Mouse (Mus musculus): ENCODE measurements around the gene Cpne9. TPM values are rescaled to one million over a fixed set of nuclear protein-coding genes. Genes with fewer than 3 reads are reported as not detected.

The Cpne9 gene
- polyA plus RNA-seq, 1 experiment from 2014 or later, result 0.06 TPM

DNA sequence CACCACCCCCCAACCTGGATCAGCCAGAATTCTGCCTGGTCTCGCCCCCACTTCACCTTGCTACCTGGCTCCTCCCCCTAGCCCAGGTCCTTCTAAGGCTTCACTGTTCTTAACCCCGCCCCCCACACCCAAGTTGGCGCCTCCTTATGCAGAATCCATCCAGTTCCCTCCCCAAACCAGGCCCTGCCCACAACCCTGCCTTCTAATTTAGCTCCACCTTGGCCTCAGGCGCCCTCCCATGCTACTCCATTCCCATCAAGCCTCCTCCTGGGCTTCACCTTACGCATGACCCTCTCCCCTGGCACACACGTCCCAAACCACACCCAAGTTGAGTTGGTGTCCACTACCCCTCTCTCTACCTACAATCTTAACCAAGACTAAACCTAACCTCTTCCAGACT is 1.4 kb downstream of the Cpne9 start:
- 10% methylated on average over 6 of the region's 6 CpGs for WGBS
- Histone ChIP-seq H3K27me3 (ENCODE audit: control insufficient read depth, insufficient read depth, low read length) (peaks cover 31% of the 10 kb centered on the region), H3K4me1 (ENCODE audit: control insufficient read depth, insufficient read depth, low read length) (peaks cover 5% of the 10 kb centered on the region; the same call in 1 of the 2 replicates), H3K36me3 (ENCODE audit: control insufficient read depth, insufficient read depth, low read length) (no peaks in the 10 kb centered on the region), H3K4me3 (replicated peaks; ENCODE audit: low read length) (peak overlapping the region; percentile 19; the same call in 1 of the 2 replicates), H3K27ac (ENCODE audit: low read length) (no peak overlapping the region), H3K9me3 (replicated peaks; ENCODE audit: control insufficient read depth, low read length) (no peaks in the 10 kb centered on the region), H3K9ac (ENCODE audit: low read length) (no peak overlapping the region), H3K4me2 (ENCODE audit: low read depth, low read length) (peak overlapping the region; percentile 23)
- peak; percentile 68; the same call in 1 of the 2 replicates for ATAC-seq (ENCODE audit: insufficient read depth, low FRiP score)

DNA sequence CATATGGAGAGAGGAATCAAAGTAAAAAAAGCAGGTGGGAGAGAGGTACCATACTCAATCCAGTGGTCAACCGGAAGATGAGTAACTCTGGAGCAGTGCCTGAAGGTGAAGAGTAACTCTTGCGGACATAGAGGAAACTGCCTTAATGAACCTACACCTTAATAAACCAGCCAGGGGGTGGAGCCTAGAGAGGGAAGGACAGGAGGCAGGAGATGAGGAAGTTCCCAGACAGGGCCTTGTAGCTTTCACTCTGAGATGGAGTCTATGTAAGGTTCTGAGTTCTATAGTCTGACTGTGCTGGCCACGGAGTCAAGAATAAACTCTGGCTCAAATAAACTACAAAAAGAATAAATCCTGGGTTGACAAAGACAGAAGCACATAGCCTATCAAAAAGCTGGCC is 2.8 kb downstream of the Cpne9 start:
- H3K27me3 ChIP-seq (ENCODE audit: control insufficient read depth, insufficient read depth, low read length), result peaks cover 31% of the 10 kb centered on the region
- no peak overlapping the region for H3K4me2 ChIP-seq (ENCODE audit: low read depth, low read length)
- H3K4me3 ChIP-seq (replicated peaks; ENCODE audit: low read length), result no peak overlapping the region
- no peak overlapping the region for H3K27ac ChIP-seq (ENCODE audit: low read length)
- H3K9me3 ChIP-seq (replicated peaks; ENCODE audit: control insufficient read depth, low read length), result no peaks in the 10 kb centered on the region
- no peaks in the 10 kb centered on the region for H3K36me3 ChIP-seq (ENCODE audit: control insufficient read depth, insufficient read depth, low read length)
- H3K9ac ChIP-seq (ENCODE audit: low read length), result no peak overlapping the region
- WGBS, result 70% methylated on average over 3 of the region's 3 CpGs
- no peak for ATAC-seq (ENCODE audit: insufficient read depth, low FRiP score)
- H3K4me1 ChIP-seq (ENCODE audit: control insufficient read depth, insufficient read depth, low read length), result peaks cover 5% of the 10 kb centered on the region; the same call in 1 of the 2 replicates

DNA sequence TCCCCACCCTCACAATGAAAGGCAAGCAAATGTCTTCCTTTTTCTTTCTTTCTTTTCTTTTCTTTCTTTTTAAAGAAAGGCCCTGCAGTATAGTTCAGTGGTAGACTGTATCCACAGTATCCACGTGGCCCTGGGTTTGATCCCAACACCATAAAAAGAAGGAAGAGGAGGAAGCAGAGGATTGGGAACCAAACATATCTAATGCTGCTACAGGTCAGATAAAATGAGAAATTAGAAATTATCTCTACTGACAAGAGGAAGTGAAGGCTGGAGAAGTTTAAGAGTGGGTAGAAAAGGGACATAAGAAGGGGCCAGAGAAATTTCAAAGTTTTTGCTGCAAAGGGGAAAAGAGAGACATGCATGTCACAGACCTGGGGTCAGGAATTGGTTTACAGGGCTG is 4.2 kb downstream of the Cpne9 start:
- ATAC-seq (ENCODE audit: insufficient read depth, low FRiP score), result no peak
- 48% methylated on average over 1 of the region's 1 CpGs for WGBS
- H3K27me3 ChIP-seq (ENCODE audit: control insufficient read depth, insufficient read depth, low read length), result peaks cover 31% of the 10 kb centered on the region

DNA sequence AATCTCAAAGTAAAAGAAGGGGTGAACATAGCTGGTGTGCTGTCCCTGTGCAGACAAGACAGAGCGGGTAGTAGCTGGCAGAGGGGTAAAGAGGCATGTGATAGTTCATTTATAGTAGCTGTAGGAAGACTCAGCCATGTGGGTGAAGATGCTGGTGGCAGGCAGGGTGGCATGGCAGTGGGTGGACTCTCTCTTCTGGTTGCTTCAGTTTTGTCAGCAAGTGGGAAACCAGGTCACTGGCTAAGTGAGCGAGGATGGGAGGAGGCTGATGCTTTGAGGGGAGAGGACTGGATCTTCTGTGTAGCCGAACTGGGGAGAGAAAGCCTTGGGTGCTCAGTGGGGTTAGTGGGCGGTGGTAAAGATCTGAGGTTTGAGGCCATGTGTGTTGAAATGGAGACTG is 5.1 kb downstream of the Cpne9 start:
- ATAC-seq (ENCODE audit: insufficient read depth, low FRiP score), result no peak
- Histone ChIP-seq H3K4me3 (replicated peaks; ENCODE audit: low read length) (no peak overlapping the region), H3K4me1 (ENCODE audit: control insufficient read depth, insufficient read depth, low read length) (peaks cover 2% of the 10 kb centered on the region; the same call in 1 of the 2 replicates), H3K4me2 (ENCODE audit: low read depth, low read length) (no peak overlapping the region), H3K27ac (ENCODE audit: low read length) (no peak overlapping the region), H3K9ac (ENCODE audit: low read length) (no peak overlapping the region), H3K9me3 (replicated peaks; ENCODE audit: control insufficient read depth, low read length) (no peaks in the 10 kb centered on the region), H3K36me3 (ENCODE audit: control insufficient read depth, insufficient read depth, low read length) (no peaks in the 10 kb centered on the region), H3K27me3 (ENCODE audit: control insufficient read depth, insufficient read depth, low read length) (peaks cover 23% of the 10 kb centered on the region)
- 68% methylated on average over 4 of the region's 4 CpGs for WGBS

More for the DNA sequence above, 4.2 kb downstream of the Cpne9 start:
- Histone ChIP-seq H3K4me2 (ENCODE audit: low read depth, low read length) (no peak overlapping the region), H3K9me3 (replicated peaks; ENCODE audit: control insufficient read depth, low read length) (no peaks in the 10 kb centered on the region), H3K27ac (ENCODE audit: low read length) (no peak overlapping the region), H3K36me3 (ENCODE audit: control insufficient read depth, insufficient read depth, low read length) (no peaks in the 10 kb centered on the region), H3K4me1 (ENCODE audit: control insufficient read depth, insufficient read depth, low read length) (peaks cover 5% of the 10 kb centered on the region; the same call in 1 of the 2 replicates), H3K4me3 (replicated peaks; ENCODE audit: low read length) (no peak overlapping the region), H3K9ac (ENCODE audit: low read length) (no peak overlapping the region)

DNA sequence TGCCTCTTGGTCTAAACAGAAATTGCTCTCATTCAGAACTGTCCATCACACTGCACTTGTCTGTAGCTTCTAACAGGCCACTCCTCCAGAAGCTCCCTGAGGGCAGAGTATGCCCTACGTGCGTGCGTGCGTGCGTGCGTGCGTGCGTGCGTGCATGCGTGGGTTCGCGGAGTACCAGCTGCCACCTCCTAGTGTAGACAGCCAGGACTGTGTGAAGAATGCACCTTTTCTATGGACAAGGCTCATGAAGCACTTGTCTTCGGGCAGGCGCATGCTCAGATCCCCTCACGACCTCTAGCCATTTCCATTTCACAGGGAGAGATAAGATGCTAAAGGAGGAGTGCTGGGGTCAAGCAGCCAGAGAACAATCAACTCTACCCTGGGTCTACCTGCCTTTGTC is 7.2 kb downstream of the Cpne9 start:
- Histone ChIP-seq H3K36me3 (ENCODE audit: control insufficient read depth, insufficient read depth, low read length) (no peaks in the 10 kb centered on the region), H3K4me2 (ENCODE audit: low read depth, low read length) (no peak overlapping the region), H3K4me3 (replicated peaks; ENCODE audit: low read length) (no peak overlapping the region), H3K9ac (ENCODE audit: low read length) (no peak overlapping the region), H3K9me3 (replicated peaks; ENCODE audit: control insufficient read depth, low read length) (no peaks in the 10 kb centered on the region), H3K4me1 (ENCODE audit: control insufficient read depth, insufficient read depth, low read length) (no peaks in the 10 kb centered on the region), H3K27ac (ENCODE audit: low read length) (no peak overlapping the region), H3K27me3 (ENCODE audit: control insufficient read depth, insufficient read depth, low read length) (peaks cover 2% of the 10 kb centered on the region; the same call in 1 of the 2 replicates)
- 94% methylated on average over 15 of the region's 15 CpGs for WGBS
- no peak for ATAC-seq (ENCODE audit: insufficient read depth, low FRiP score)

DNA sequence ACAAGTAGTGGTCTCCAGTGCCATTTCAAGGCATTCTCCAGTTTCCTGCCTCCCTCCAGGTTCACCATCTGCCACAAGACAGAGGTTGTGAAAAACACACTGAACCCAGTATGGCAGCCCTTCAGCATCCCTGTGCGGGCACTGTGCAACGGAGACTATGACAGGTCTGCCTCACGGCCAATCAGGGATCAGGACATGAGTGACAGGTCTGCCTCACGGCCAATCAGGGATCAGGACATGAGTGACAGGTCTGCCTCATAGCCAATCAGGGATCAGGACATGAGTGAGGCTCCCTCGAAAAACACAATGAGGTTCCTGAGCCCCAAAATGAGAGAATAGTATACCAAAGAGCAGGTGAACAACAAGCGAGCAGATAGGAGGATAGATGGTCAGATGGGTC is 8.2 kb downstream of the Cpne9 start:
- no peak overlapping the region for H3K4me2 ChIP-seq (ENCODE audit: low read depth, low read length)
- no peak overlapping the region for H3K9ac ChIP-seq (ENCODE audit: low read length)
- no peaks in the 10 kb centered on the region for H3K4me1 ChIP-seq (ENCODE audit: control insufficient read depth, insufficient read depth, low read length)
- H3K27ac ChIP-seq (ENCODE audit: low read length), result no peak overlapping the region
- no peak overlapping the region for H3K4me3 ChIP-seq (replicated peaks; ENCODE audit: low read length)
- no peaks in the 10 kb centered on the region; the same call in 1 of the 2 replicates for H3K27me3 ChIP-seq (ENCODE audit: control insufficient read depth, insufficient read depth, low read length)
- H3K9me3 ChIP-seq (replicated peaks; ENCODE audit: control insufficient read depth, low read length), result no peaks in the 10 kb centered on the region
- 66% methylated on average over 6 of the region's 6 CpGs for WGBS
- no peak for ATAC-seq (ENCODE audit: insufficient read depth, low FRiP score)
- no peaks in the 10 kb centered on the region for H3K36me3 ChIP-seq (ENCODE audit: control insufficient read depth, insufficient read depth, low read length)

DNA sequence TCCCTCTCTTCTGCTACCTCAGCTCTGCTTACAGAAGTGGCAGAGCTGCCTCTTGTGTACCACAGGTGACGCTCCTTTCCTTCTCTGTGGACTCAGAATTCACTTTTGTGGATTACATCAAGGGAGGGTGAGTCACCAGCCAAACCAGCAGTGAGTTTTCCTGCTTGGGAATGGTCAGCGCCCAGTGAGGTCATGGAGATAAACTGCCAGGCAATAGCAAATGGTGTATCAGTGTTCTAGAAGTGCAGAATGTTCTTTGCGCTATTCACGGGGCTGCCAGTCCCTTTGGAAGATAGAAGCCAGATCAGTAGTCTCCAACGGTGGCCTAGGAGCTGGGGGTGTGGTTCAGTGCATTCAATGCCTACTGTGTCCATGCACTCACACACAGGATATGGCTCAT is 10.8 kb downstream of the Cpne9 start:
- WGBS, result 69% methylated on average over 5 of the region's 5 CpGs
- Histone ChIP-seq H3K9ac (ENCODE audit: low read length) (no peak overlapping the region), H3K36me3 (ENCODE audit: control insufficient read depth, insufficient read depth, low read length) (no peaks in the 10 kb centered on the region), H3K9me3 (replicated peaks; ENCODE audit: control insufficient read depth, low read length) (no peaks in the 10 kb centered on the region), H3K4me1 (ENCODE audit: control insufficient read depth, insufficient read depth, low read length) (no peaks in the 10 kb centered on the region), H3K27ac (ENCODE audit: low read length) (no peak overlapping the region), H3K4me2 (ENCODE audit: low read depth, low read length) (no peak overlapping the region), H3K4me3 (replicated peaks; ENCODE audit: low read length) (no peak overlapping the region), H3K27me3 (ENCODE audit: control insufficient read depth, insufficient read depth, low read length) (no peaks in the 10 kb centered on the region; the same call in 1 of the 2 replicates)
- ATAC-seq (ENCODE audit: insufficient read depth, low FRiP score), result no peak

DNA sequence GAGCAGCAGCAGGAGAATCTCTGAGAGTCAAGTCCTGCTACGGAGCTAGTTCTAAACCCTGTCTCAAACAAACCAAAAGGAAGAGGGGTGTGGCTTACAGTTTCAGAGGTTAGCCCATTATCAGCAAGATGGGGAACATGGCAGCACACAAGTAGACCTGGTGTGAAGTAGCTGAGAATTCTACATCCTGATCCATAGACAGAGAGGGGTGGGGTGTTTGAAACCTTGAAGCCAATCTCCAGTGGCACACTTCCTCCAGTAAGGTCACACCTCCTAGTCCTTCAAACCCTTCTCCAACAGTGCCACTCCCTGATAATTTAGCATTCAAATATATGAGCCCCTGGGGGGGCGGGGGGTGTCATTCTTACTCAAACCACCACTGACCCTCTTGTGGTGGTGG is 13.9 kb downstream of the Cpne9 start:
- H3K4me1 ChIP-seq (ENCODE audit: control insufficient read depth, insufficient read depth, low read length), result no peaks in the 10 kb centered on the region
- no peak overlapping the region for H3K4me3 ChIP-seq (replicated peaks; ENCODE audit: low read length)
- no peak overlapping the region for H3K4me2 ChIP-seq (ENCODE audit: low read depth, low read length)
- no peak overlapping the region for H3K9ac ChIP-seq (ENCODE audit: low read length)
- no peak overlapping the region for H3K27ac ChIP-seq (ENCODE audit: low read length)
- H3K36me3 ChIP-seq (ENCODE audit: control insufficient read depth, insufficient read depth, low read length), result no peaks in the 10 kb centered on the region
- no peaks in the 10 kb centered on the region for H3K9me3 ChIP-seq (replicated peaks; ENCODE audit: control insufficient read depth, low read length)
- no peaks in the 10 kb centered on the region; the same call in 1 of the 2 replicates for H3K27me3 ChIP-seq (ENCODE audit: control insufficient read depth, insufficient read depth, low read length)
- WGBS, result 85% methylated on average over 2 of the region's 2 CpGs
- no peak for ATAC-seq (ENCODE audit: insufficient read depth, low FRiP score)

DNA sequence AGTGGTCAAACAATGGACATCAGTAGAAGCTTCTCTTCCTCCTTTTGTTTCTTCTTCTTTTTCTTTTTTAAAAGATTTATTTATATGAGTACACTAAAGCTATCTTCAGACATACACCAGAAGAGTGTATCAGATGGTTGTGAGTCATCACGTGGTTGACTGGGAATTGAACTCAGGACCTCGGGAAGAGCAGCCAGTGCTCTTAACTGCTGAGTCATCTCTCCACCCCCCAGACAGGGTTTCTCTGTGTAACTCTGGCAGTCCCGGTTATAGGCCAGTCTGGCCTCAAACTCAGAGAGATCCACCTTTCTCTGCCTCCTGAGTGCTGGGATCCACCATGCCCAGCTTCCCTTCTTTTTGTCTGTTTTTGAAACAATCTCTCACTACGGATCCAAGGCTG is 14.5 kb downstream of the Cpne9 start:
- 62% methylated on average over 4 of the region's 4 CpGs for WGBS

More for the DNA sequence above, 14.5 kb downstream of the Cpne9 start:
- Histone ChIP-seq H3K27me3 (ENCODE audit: control insufficient read depth, insufficient read depth, low read length) (no peaks in the 10 kb centered on the region; the same call in 1 of the 2 replicates), H3K4me1 (ENCODE audit: control insufficient read depth, insufficient read depth, low read length) (no peaks in the 10 kb centered on the region), H3K4me2 (ENCODE audit: low read depth, low read length) (no peak overlapping the region), H3K4me3 (replicated peaks; ENCODE audit: low read length) (no peak overlapping the region), H3K36me3 (ENCODE audit: control insufficient read depth, insufficient read depth, low read length) (no peaks in the 10 kb centered on the region), H3K9ac (ENCODE audit: low read length) (no peak overlapping the region), H3K27ac (ENCODE audit: low read length) (no peak overlapping the region), H3K9me3 (replicated peaks; ENCODE audit: control insufficient read depth, low read length) (no peaks in the 10 kb centered on the region)
- ATAC-seq (ENCODE audit: insufficient read depth, low FRiP score), result no peak

Data from stomach, embryonic 16.5 days (tissue).